Mouse (Mus musculus) layer of hippocampus, adult 11-12 months (tissue): ENCODE data around the gene Slc35a5.
A peak's percentile ranks its signal among the peaks of the same experiment; 100 is the strongest.

Experiments used
- DNase-seq: peaks from one replicate; pipeline ENCODE4 v3.0.0; 2022; ENCODE audit warnings: low spot score

Gene Slc35a5

GRCm38 (mm10) chr16:45117200-45117599 is 41.3 kb downstream of the Slc35a5 start:
- no peak for DNase-seq

- no peak for DNase-seq
Observed at GRCm38 (mm10) chr16:45110498-45110897, 48.0 kb downstream of the Slc35a5 start.

- DNase-seq: no peak
Observed at GRCm38 (mm10) chr16:45108203-45108878, 50.2 kb downstream of the Slc35a5 start.

DNA sequence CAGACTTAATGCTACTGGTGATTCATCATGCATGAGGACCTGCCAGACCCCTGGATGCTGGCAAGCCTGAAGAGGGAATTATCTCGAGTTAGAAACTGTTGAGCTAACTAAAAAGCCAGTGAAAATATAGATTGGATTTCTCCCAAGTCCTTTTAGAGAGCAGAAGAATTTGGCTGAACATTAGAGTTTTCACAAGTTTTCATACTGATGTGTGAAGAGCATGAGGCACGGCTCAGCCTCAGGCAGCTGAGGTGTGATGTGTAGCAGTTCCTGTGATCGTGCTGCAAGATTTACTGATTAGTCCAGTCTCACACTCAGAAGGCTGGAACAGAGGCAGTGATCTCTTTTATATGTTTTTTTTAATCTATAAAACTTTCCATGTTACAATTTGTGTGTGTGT is 53.5 kb downstream of the Slc35a5 start:
- DNase-seq: no peak

DNA sequence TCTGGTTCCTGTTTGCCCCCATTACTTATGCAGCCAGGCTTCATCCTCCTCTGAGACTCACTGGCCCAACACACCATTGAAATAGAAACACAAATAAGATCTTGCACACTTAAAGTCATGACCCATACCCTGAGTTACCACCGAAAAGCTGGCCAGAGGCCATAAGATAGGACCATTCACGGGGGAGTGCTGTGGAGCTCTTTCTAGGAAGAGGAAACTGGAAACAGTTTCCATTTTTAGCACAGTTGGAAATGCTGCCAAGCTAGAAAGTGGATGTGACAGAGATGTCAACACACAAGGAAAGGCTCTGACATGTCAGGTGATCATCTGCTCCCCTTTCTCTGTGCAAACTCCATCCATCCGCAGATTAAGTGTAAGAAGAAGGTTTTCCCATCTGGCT is 57.6 kb downstream of the Slc35a5 start:
- no peak for DNase-seq

DNA sequence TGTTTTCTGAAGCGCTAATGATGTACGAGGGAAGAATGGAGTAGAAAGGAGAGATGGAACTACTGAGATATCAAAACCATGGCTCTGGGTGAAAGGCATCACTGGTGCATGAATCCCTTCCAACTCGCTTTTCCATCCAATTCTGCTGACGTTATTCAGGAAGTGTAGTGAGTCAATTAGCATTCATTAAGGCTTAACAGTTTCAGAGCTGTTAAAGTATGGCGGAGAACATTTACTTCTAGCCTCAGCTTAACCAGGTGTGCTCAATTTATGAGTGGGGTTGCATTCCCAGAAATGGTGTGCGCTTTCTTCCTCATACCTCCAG is 59.7 kb downstream of the Slc35a5 start:
- no peak for DNase-seq

DNA sequence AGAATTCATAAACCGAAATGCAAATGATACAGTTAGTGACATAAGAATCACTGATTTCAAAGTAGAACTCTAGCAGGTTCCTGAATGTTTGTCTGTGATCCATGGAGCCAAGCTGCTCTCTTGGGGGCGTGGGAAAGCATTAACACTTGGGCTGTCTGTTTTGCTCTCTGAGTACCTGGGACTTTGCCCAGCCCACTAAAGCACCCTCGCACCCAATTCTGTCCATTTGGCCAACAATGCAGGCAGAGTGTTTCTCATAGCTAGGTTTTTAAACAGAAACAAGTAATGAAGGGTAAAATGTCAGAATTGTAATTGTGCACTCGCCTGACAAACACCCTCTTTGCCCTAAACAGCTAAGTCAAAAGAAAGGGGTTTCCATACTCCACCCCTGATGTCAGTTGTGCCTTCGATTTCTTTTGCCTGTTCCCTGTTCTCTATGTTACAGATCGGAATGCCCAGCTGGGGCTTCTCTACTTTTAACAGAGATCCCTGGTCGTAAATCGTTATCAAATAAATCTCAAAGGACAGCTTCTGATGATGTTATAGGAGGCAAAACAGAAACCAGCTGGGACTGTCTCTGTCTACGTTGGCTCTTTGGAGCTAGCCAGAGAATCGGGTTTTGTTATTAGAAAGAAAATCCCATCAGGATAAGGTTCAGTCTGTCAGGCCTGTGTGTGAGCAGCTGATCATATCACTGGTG is 60.2 kb downstream of the Slc35a5 start:
- no peak for DNase-seq

- DNase-seq: no peak
Observed at GRCm38 (mm10) chr16:45097467-45097866, 61.0 kb downstream of the Slc35a5 start.

DNA sequence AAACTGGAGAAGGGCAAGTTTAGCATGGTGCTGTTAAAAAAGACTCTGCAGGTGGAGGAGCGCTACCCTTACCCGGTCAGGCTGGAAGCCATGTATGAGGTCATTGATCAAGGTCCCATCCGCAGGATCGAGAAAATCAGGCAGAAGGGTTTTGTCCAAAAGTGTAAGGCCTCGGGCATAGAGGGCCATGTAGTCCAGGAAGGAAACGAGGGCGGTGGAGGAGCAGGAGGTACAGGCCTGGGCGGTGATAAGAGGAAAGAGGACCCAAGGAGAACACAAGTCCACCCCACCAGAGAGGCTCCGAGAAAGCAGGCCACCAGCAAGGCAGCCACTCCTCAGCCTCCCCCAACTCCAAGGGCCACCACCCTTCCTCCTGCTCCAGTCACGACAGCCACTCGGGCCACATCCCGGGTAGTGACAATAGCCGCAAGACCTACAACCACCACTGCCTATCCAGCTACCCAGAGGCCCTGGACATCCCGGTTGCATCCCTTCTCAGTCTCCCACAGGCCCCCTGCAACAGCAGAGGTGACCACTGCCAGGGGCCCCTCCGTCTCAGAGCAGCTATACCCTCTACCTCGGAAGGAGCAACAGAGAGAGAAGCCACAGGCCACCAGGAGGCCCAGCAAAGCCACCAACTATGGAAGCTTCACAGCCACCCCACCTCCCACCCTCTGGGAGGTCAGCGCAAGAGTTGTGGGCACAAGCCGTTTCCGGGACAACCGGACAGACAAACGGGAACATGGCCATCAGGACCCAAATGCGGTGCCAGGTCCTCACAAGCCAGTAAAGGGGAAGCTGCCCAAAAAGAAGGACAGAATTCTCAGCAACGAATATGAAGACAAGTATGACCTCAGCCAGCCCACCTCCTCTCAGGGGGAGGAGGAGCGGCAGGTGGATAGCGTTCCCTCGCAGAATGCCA is 62.7 kb downstream of the Slc35a5 start:
- no peak for DNase-seq

DNA sequence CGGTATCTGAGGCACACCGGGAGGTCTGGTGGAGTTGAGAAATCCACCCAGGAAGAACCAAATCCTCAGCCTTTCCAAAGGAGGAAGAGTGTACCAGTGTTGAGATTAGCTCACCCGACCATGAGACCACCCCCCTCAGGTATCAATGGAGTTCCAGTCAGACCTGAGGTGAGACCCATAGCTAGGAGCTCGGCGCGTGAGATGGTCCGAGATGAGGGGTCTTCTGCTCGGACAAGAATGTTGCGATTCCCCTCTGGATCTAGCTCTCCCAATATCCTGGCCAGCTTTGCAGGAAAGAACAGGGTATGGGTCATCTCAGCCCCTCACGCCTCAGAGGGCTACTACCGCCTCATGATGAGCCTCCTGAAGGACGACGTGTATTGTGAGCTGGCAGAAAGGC is 63.5 kb downstream of the Slc35a5 start:
- no peak for DNase-seq

DNA sequence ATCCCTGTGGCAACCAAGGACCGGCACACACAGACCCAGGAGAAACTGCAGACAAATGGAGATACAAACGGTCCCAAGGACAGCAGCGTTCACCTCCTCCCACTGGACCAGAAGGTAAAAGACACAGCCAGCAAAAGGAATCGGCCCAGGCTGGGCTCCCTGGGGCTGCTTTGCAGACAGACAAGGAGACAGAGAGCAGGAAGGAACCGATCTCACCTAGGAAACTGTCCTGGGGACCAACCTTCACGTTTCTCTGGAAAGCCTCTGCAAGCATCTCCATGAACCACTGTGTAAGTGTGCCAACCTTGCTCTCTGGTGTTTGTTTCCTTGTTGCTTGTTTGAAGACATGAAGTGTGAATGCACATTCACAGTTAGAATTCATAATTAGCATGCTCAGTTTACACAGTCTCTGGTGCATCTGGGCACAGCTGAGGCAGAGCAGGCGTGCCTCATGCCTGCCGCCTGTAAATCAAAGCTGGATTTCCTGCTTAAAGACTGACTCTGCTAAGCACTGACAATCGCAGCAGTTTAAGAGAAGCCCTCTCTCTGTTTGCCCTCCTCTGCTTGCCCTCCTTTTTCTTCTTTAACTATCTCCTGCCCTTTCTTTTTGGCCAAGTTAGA is 64.3 kb downstream of the Slc35a5 start:
- DNase-seq: no peak

DNA sequence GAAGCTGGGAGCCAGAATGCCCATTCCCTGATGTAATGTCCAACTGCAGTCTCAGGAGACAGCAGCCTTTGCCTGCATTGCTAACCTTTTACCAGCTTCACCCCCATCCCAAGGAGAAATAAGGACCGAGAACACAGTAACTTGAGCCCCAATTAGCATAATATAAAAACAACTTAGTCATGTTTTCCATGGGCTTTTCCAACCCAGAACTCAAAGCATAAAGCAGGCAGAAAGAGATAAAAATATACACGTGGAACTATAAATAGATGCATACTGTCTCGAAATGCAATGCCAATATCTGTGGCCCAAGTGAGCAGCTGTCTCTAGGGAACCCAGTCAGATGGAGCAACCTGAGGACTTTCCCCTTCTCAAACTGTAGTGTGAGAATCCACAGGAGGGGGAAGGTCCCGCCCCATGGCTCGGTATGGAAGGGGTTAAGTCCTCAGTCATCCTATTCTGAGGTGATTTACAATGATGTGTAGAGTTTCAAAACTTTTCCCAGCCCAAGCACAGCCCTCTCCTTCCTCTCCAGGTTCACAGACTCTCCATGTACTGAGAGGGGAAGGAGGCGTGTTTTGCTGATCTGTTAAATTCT is 65.3 kb downstream of the Slc35a5 start, which contains the start of gene Ccdc80:
Gene Ccdc80 (plus strand): TSS at position 266 of the 595 bp plus-strand sequence.
- DNase-seq: no peak

GRCm38 (mm10) chr16:45090005-45090404 is 68.5 kb downstream of the Slc35a5 start:
- peak; percentile 81 for DNase-seq
